Mouse (Mus musculus) cerebellum, adult 2 months (tissue): ENCODE measurements around the gene Pard6b.
"Not testable (repeated sequence)": the region's sequence is repeated elsewhere in the genome, so short reads cannot be mapped to it uniquely, and the experiment has no call there.

ENCODE experiments used
- CTCF ChIP-seq: fragments of 200-500 bp; IDR thresholded peaks from 2 replicates; pipeline ENCODE4 v1.5.1; 2011; ENCODE audit warnings: low read depth, mild to moderate bottlenecking, control low read depth, low read length, moderate library complexity, borderline replicate concordance; ENCODE audit not compliant: insufficient read depth
- POLR2A ChIP-seq: fragments of 200-500 bp; IDR thresholded peaks from 2 replicates; pipeline ENCODE4 v1.6.1; 2011; ENCODE audit warnings: low read length, control low read depth, borderline replicate concordance; ENCODE audit not compliant: insufficient read depth

- not testable (repeated sequence) for TF ChIP-seq CTCF, POLR2A
Measured at GRCm38 (mm10) chr2:168057876-168058275, 22.9 kb upstream of the Pard6b start.
